Comparison of ENCODE assay signal across 8 mouse cellular contexts in the genomic region with DNA sequence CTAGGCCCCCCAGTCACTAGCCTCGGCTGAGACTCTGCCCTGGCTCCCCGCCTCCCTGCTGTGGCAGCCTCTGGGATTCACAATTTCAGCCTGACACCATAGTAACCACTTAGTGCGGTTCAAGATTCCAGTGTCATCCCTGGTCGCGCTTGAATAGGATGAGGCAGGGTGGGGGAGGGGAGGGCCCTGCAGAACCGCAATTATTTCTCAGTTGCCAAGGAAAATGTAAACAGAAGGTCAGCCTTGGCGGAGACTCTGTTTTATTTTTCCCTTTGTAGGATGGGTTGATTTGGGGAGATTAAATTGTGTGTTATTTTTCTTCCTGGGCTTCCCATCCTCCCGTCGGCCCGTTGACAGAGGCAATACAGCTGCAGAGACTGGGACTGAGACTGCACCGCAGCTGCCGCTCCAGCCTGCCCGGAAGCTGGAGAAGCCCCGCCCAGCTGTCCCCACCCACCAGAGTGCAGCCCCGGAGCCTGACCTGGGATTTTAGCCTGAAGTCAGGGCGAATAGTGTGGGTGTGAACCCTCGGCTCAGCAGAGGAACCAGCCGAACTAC.
DNase-seq lines count a peak whose midpoint lies in the region; ATAC-seq and TF ChIP-seq lines count a peak whose summit lies in the region.

No protein-coding gene starts in this region.

- no peaks in the 10 kb centered on the region; the same call in 1 of the 2 replicates for H3K27me3 ChIP-seq in embryonic facial prominence, embryonic 13.5 days
- no peaks in the 10 kb centered on the region for H3K27me3 ChIP-seq in heart, embryonic 14.5 days (ENCODE audit: control insufficient read depth, insufficient read depth, low read length)
- H3K27me3 ChIP-seq in kidney, postnatal 0 days (ENCODE audit: insufficient read depth, low read length) = no peaks in the 10 kb centered on the region
- no peaks in the 10 kb centered on the region for H3K27me3 ChIP-seq in testis, adult 2 months (ENCODE audit: control insufficient read depth, insufficient read depth, low read length)

- no peak for TF ChIP-seq CTCF in kidney, postnatal 0 days (IDR thresholded peaks at IDR 0.05; ENCODE audit: low read depth)
- no peak for TF ChIP-seq CTCF in testis, adult 2 months (IDR thresholded peaks at IDR 0.05; ENCODE audit: control insufficient read depth, insufficient read depth, insufficient replicate concordance, low read depth, low read length)

- WGBS in embryonic facial prominence, embryonic 13.5 days = 1% methylated on average over 18 of the region's 18 CpGs
- 2% methylated on average over 18 of the region's 18 CpGs for WGBS in heart, embryonic 14.5 days
- WGBS in kidney, postnatal 0 days = 2% methylated on average over 18 of the region's 18 CpGs

- peak overlapping the region; percentile 64 for H3K4me2 ChIP-seq in embryonic facial prominence, embryonic 13.5 days
- H3K4me2 ChIP-seq in heart, embryonic 14.5 days (ENCODE audit: low read length) = peak overlapping the region; percentile 60
- H3K4me2 ChIP-seq in kidney, postnatal 0 days (ENCODE audit: low read length) = peak overlapping the region; percentile 45

- H3K4me3 ChIP-seq in embryonic facial prominence, embryonic 13.5 days = peak overlapping the region; percentile 33
- H3K4me3 ChIP-seq in heart, embryonic 14.5 days (ENCODE audit: control insufficient read depth in 1 of 2, insufficient read depth in 1 of 2, low read depth in 1 of 2, low read length in 2 of 2) = peak overlapping the region; percentile 24 to 29
- H3K4me3 ChIP-seq in kidney, postnatal 0 days (replicated peaks; ENCODE audit: low read depth, low read length) = peak overlapping the region; percentile 4; the same call in 1 of the 2 replicates
- H3K4me3 ChIP-seq in testis, adult 2 months (ENCODE audit: control insufficient read depth, low read depth, low read length) = peak overlapping the region; percentile 77

- TF ChIP-seq POLR2A in testis, adult 2 months (IDR thresholded peaks at IDR 0.05; ENCODE audit: control insufficient read depth, low read depth, low read length) = no peak

- H3K36me3 ChIP-seq in embryonic facial prominence, embryonic 13.5 days = no peaks in the 10 kb centered on the region
- H3K36me3 ChIP-seq in heart, embryonic 14.5 days (ENCODE audit: control insufficient read depth, insufficient read depth, low read length) = no peaks in the 10 kb centered on the region
- H3K36me3 ChIP-seq in kidney, postnatal 0 days (ENCODE audit: insufficient read depth, low read length) = no peaks in the 10 kb centered on the region
- H3K36me3 ChIP-seq in testis, adult 2 months (ENCODE audit: control insufficient read depth, insufficient read depth, low read length) = no peaks in the 10 kb centered on the region

- 0 out of 2 replicates have a peak overlapping the region, but pooled peaks have one; percentile 21 for H3K9ac ChIP-seq in embryonic facial prominence, embryonic 13.5 days
- no peak overlapping the region for H3K9ac ChIP-seq in heart, embryonic 14.5 days (ENCODE audit: low read length)
- no peak overlapping the region for H3K9ac ChIP-seq in kidney, postnatal 0 days (ENCODE audit: low read depth, low read length)

- H3K4me1 ChIP-seq in embryonic facial prominence, embryonic 13.5 days = peaks cover 25% of the 10 kb centered on the region
- peaks cover 7 to 9% of the 10 kb centered on the region in 2 experiments; a peak in 2 of 4 replicates for H3K4me1 ChIP-seq in heart, embryonic 14.5 days (ENCODE audit: control insufficient read depth in 2 of 2, insufficient read depth in 2 of 2, low read length in 2 of 2)
- peaks cover 10% of the 10 kb centered on the region; the same call in 1 of the 2 replicates for H3K4me1 ChIP-seq in kidney, postnatal 0 days (replicated peaks; ENCODE audit: insufficient read depth, low read length)
- peaks cover 11% of the 10 kb centered on the region for H3K4me1 ChIP-seq in testis, adult 2 months (ENCODE audit: control insufficient read depth, insufficient read depth, low read length)

- no peak overlapping the region for H3K27ac ChIP-seq in embryonic facial prominence, embryonic 13.5 days
- 0 out of 4 replicates have a peak overlapping the region, but pooled peaks of 1 of the 2 experiments have one; percentile 43 for H3K27ac ChIP-seq in heart, embryonic 14.5 days (replicated peaks in 1 of 2; ENCODE audit: control insufficient read depth in 1 of 2, insufficient read depth in 1 of 2, low read depth in 2 of 2, low read length in 2 of 2)
- H3K27ac ChIP-seq in kidney, postnatal 0 days = peak overlapping the region; percentile 63; the same call in 1 of the 2 replicates
- no peak overlapping the region for H3K27ac ChIP-seq in testis, adult 2 months (ENCODE audit: control insufficient read depth, insufficient read depth, low read depth, low read length)

- DNase-seq in adrenal gland, adult 18-20 months (ENCODE audit: low spot score in 2 of 2) = peak; percentile 14 to 31
- no peak for DNase-seq in adrenal gland, adult 8-10 months
- DNase-seq in kidney, postnatal 0 days (ENCODE audit: low spot score) = peak; percentile 79
- DNase-seq in lung, postnatal 4 days = peak; percentile 79 to 90
- no peak for DNase-seq in left cerebral cortex, adult 11 months (ENCODE audit: low spot score)

- ATAC-seq in embryonic facial prominence, embryonic 13.5 days (ENCODE audit: insufficient number of reproducible peaks, insufficient read depth, low FRiP score, low TSS enrichment, low read depth) = 0 out of 2 replicates have a peak, but pooled peaks have one; percentile 49
- ATAC-seq in heart, embryonic 14.5 days (ENCODE audit: insufficient number of reproducible peaks, insufficient read depth, low FRiP score, low read depth) = 0 out of 2 replicates have a peak, but pooled peaks have one; percentile 44
- peak; percentile 76 for ATAC-seq in kidney, postnatal 0 days (replicated peaks; ENCODE audit: low FRiP score, low read depth)

- no peaks in the 10 kb centered on the region for H3K9me3 ChIP-seq in embryonic facial prominence, embryonic 13.5 days
- no peaks in the 10 kb centered on the region for H3K9me3 ChIP-seq in heart, embryonic 14.5 days (ENCODE audit: control insufficient read depth, low read length)
- no peaks in the 10 kb centered on the region for H3K9me3 ChIP-seq in kidney, postnatal 0 days (replicated peaks; ENCODE audit: low read length)

Comparison
In these comparisons a context has a peak if more than half of its experiments do, and no peak if none do; other contexts are left out.
1. DNase-seq: peak in adrenal gland, adult 18-20 months (2 of 2), kidney, postnatal 0 days (single experiment) and lung, postnatal 4 days (2 of 2); none in adrenal gland, adult 8-10 months (single experiment) and left cerebral cortex, adult 11 months (single experiment).
2. H3K4me3 ChIP-seq: peak in every context shown above with its lines; median percentile 77 in testis, adult 2 months; 33 in embryonic facial prominence, embryonic 13.5 days; 26 in heart, embryonic 14.5 days; 4 in kidney, postnatal 0 days.
3. Peak in every context shown above with its lines, with median percentiles within 50 percentile points of each other: ATAC-seq and H3K4me2 ChIP-seq.